Comparison of ENCODE assay signal across 31 mouse cellular contexts in the genomic region with DNA sequence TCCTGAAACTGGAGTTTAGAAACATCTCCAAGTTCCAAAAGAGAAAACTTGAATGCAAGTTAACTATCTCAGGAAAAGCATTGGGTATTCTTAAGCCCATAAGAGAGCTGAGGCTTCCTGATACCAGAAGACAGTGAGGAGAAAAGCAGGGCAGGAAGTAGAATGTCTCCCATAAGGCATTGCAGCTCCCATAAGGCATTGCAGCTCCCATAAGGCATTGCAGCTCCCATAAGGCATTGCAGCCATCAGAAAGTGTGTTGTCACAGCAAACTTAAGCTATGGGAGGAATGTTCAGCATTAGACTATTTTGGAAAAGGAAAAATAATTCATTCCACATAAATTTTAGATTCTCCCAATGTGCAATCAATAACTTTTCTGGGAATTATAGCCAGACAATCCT.
"Had no signal": no experiment of that assay in that cellular context is flagged by ENCODE, and none has a peak within 500 bp of the region (broad histone marks: within the 10 kb centered on the region; RNA-seq: fewer than 3 reads in every experiment).

No protein-coding gene starts in this region.

- H3K27me3 ChIP-seq: limb, embryonic 12.5 days; limb, embryonic 13.5 days; limb, embryonic 15.5 days; liver, embryonic 12.5 days; liver, embryonic 13.5 days; liver, embryonic 15.5 days; lung, embryonic 15.5 days; midbrain, embryonic 12.5 days; midbrain, embryonic 13.5 days; midbrain, embryonic 15.5 days; neural tube, embryonic 12.5 days; neural tube, embryonic 13.5 days had no signal

- H3K4me3 ChIP-seq: limb, embryonic 10.5 days; limb, embryonic 12.5 days; limb, embryonic 13.5 days; limb, embryonic 15.5 days; liver, embryonic 12.5 days; liver, embryonic 13.5 days; liver, embryonic 15.5 days; lung, embryonic 15.5 days; midbrain, embryonic 10.5 days; midbrain, embryonic 12.5 days; midbrain, embryonic 13.5 days; midbrain, embryonic 15.5 days; myocyte; neural tube, embryonic 12.5 days; neural tube, embryonic 13.5 days had no signal

- H3K27ac ChIP-seq: limb, embryonic 10.5 days; limb, embryonic 12.5 days; limb, embryonic 13.5 days; limb, embryonic 15.5 days; liver, embryonic 12.5 days; liver, embryonic 13.5 days; liver, embryonic 14.5 days; liver, embryonic 15.5 days; lung, embryonic 15.5 days; macrophage; midbrain, embryonic 10.5 days; midbrain, embryonic 12.5 days; midbrain, embryonic 13.5 days; midbrain, embryonic 15.5 days; neural tube, embryonic 12.5 days; neural tube, embryonic 13.5 days had no signal

- H3K4me2 ChIP-seq: limb, embryonic 12.5 days; limb, embryonic 13.5 days; limb, embryonic 15.5 days; liver, embryonic 11.5 days; liver, embryonic 12.5 days; liver, embryonic 13.5 days; liver, embryonic 15.5 days; lung, embryonic 14.5 days; lung, embryonic 15.5 days; midbrain, embryonic 11.5 days; midbrain, embryonic 12.5 days; midbrain, embryonic 13.5 days; midbrain, embryonic 15.5 days; neural tube, embryonic 12.5 days; neural tube, embryonic 13.5 days had no signal

- H3K9ac ChIP-seq: limb, embryonic 12.5 days; limb, embryonic 13.5 days; limb, embryonic 15.5 days; liver, embryonic 12.5 days; liver, embryonic 13.5 days; liver, embryonic 14.5 days; liver, embryonic 15.5 days; liver, postnatal 0 days; lung, embryonic 14.5 days; lung, embryonic 15.5 days; midbrain, embryonic 12.5 days; midbrain, embryonic 13.5 days; midbrain, embryonic 15.5 days; neural tube, embryonic 12.5 days; neural tube, embryonic 13.5 days had no signal

- DNase-seq: left cerebral cortex, postnatal 4 days; liver; liver, embryonic 13.5 days; liver, postnatal 0 days; lung, adult 18-20 months; lung, adult 2 months; lung, embryonic 14.5 days; lung, postnatal 10 days; lung, postnatal 14 days; lung, postnatal 36 days; lung, postnatal 4 days; midbrain, embryonic 14.5 days had no signal

- H3K4me1 ChIP-seq: lung, embryonic 15.5 days; neural tube, embryonic 12.5 days had no signal

- H3K36me3 ChIP-seq: liver, embryonic 13.5 days; lung, embryonic 15.5 days had no signal

- H3K9me3 ChIP-seq: limb, embryonic 10.5 days; limb, embryonic 12.5 days; limb, embryonic 13.5 days; limb, embryonic 15.5 days; liver, embryonic 12.5 days; liver, embryonic 13.5 days; liver, embryonic 15.5 days; lung, embryonic 15.5 days; midbrain, embryonic 12.5 days; midbrain, embryonic 13.5 days; midbrain, embryonic 15.5 days; neural tube, embryonic 12.5 days; neural tube, embryonic 13.5 days had no signal

- ATAC-seq: liver, embryonic 12.5 days; liver, postnatal 0 days; midbrain, embryonic 13.5 days; midbrain, embryonic 15.5 days; midbrain, embryonic 16.5 days had no signal
